Mouse (Mus musculus) right cerebral cortex, postnatal 4 days (tissue): ENCODE measurements around the gene Gm17361.
"Not testable (repeated sequence)": the region's sequence is repeated elsewhere in the genome, so short reads cannot be mapped to it uniquely, and the experiment has no call there.

Experiments used
- DNase-seq: peaks from one replicate; pipeline ENCODE4 v3.0.0-alpha.2; 2022

The Gm17361 gene

DNA sequence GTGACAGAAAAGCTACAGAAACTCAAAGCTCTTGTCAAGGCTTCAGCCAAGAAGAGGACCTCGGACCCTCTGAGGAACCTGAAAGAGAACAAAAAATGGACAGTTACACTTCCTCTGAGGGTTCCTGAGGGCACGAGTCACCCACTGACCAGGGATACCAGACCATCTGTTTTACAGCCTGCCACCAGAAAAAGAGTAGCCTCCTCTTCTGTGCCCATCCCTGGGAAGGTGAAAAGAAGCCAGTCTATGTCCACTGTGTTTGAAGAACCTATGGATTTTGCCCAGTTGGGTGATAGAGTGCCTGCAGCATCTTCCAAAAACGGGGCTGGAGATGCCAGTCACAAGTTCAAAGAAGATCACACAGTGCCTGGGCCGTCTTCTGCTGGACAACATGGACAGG is at the start of gene Gm17361:
Gene Gm17361 (plus strand): TSS at position 301 of the 400 bp plus-strand sequence.
- not testable (repeated sequence) for DNase-seq
